Mouse (Mus musculus) E14TG2a.4 (cell line): ENCODE results near the gene Hrk.

Experiments
- H3K27me3 ChIP-seq: 2 replicates; pipeline ENCODE4 v1.6.1; 2014; ENCODE audit warnings: low read length, control low read depth; ENCODE audit not compliant: insufficient read depth
- H3K36me3 ChIP-seq: 2 replicates; pipeline ENCODE4 v1.6.1; 2014; ENCODE audit warnings: low read length, control low read depth; ENCODE audit not compliant: insufficient read depth
- H3K4me1 ChIP-seq: replicated peaks from 2 replicates; pipeline ENCODE4 v1.6.1; 2014; ENCODE audit warnings: low read depth, low read length, control low read depth
- H3K4me3 ChIP-seq: replicated peaks from 2 replicates; pipeline ENCODE4 v1.5.1; 2014; ENCODE audit warnings: mild to moderate bottlenecking, low read length
- H3K9me3 ChIP-seq: 2 replicates; pipeline ENCODE4 v1.6.1; 2014; ENCODE audit warnings: low read length, control low read depth
- CTCF ChIP-seq: conservative IDR thresholded peaks from 2 replicates; pipeline ENCODE4 v1.5.1; 2014; ENCODE audit warnings: low read length
- NANOG ChIP-seq: IDR thresholded peaks from 2 replicates; pipeline ENCODE4 v1.6.1; 2014; ENCODE audit warnings: borderline replicate concordance, low read length, mixed read lengths
- POU5F1 ChIP-seq: IDR thresholded peaks from 2 replicates; pipeline ENCODE4 v1.6.1; 2014; ENCODE audit warnings: low read length, borderline replicate concordance

Gene Hrk

GRCm38 (mm10) chr5:118169222-118170221 lies 5.1 kb downstream of the Hrk start:
- H3K4me3 ChIP-seq: peak overlapping the region; percentile 75
- peaks cover 38% of the 10 kb centered on the region for H3K4me1 ChIP-seq
- peaks cover 84% of the 10 kb centered on the region for H3K27me3 ChIP-seq
- no peaks in the 10 kb centered on the region for H3K36me3 ChIP-seq
- no peaks in the 10 kb centered on the region for H3K9me3 ChIP-seq
- TF ChIP-seq POU5F1 (no peak), CTCF (0 out of 2 replicates have a peak, but pooled peaks have one; percentile 10)

- peaks cover 5% of the 10 kb centered on the region for H3K9me3 ChIP-seq
- H3K27me3 ChIP-seq: peaks cover 87% of the 10 kb centered on the region
- H3K36me3 ChIP-seq: no peaks in the 10 kb centered on the region
- peaks cover 43% of the 10 kb centered on the region for H3K4me1 ChIP-seq
- H3K4me3 ChIP-seq: peak overlapping the region; percentile 70
- no peak for TF ChIP-seq CTCF
- TF ChIP-seq POU5F1: no peak
- no peak for TF ChIP-seq NANOG
Measured at GRCm38 (mm10) chr5:118170888-118171529, 6.6 kb downstream of the Hrk start.

- Histone ChIP-seq H3K27me3 (peaks cover 80% of the 10 kb centered on the region), H3K4me1 (peaks cover 43% of the 10 kb centered on the region), H3K9me3 (peaks cover 5% of the 10 kb centered on the region), H3K36me3 (no peaks in the 10 kb centered on the region), H3K4me3 (peak overlapping the region; percentile 70)
- no peak for TF ChIP-seq NANOG
- TF ChIP-seq POU5F1: no peak
- TF ChIP-seq CTCF: no peak
Measured at GRCm38 (mm10) chr5:118171665-118172064, 7.2 kb downstream of the Hrk start.

DNA sequence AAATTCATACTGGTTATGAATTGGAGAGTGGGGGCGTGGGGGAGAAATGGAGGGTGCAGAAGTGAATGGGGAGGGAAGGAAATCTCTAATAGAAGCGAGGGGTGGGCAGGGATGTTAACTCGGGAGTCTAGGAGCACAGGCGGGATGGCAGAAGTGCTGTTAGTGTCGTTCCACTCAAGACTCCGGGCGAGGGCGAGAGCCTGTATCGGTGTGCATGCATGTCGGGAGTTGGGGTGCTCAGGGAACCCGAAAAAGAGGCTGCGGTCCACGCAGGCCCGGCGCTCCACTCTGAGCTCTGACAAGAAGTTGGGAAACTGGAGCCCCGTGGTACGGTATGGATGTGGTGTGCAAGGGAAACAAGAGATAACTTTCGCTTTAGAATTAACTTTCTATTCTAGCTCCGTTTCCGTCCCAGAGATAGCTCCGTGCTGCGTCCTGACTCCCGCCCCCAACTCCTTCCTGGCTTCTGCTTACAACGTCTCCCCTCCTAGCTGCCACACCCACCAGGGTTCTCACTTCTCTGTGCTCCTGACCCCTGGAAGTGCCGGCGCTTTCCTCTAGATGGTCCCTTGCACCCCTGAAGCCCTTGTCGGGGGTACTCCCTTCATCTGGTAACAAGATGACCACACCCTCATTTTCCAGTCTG lies 7.8 kb downstream of the Hrk start:
- H3K9me3 ChIP-seq: peaks cover 5% of the 10 kb centered on the region
- no peak for TF ChIP-seq POU5F1
- no peak for TF ChIP-seq NANOG
- TF ChIP-seq CTCF: no peak
- H3K4me3 ChIP-seq: peak overlapping the region; percentile 70
- peaks cover 77% of the 10 kb centered on the region for H3K27me3 ChIP-seq
- H3K4me1 ChIP-seq: peaks cover 43% of the 10 kb centered on the region
- H3K36me3 ChIP-seq: no peaks in the 10 kb centered on the region

GRCm38 (mm10) chr5:118174310-118175009 lies 10.0 kb downstream of the Hrk start:
- Histone ChIP-seq H3K36me3 (no peaks in the 10 kb centered on the region), H3K27me3 (peaks cover 66% of the 10 kb centered on the region), H3K4me1 (peaks cover 35% of the 10 kb centered on the region), H3K9me3 (peaks cover 5% of the 10 kb centered on the region), H3K4me3 (peak overlapping the region; percentile 73)
- TF ChIP-seq POU5F1: no peak
- no peak for TF ChIP-seq CTCF
- TF ChIP-seq NANOG: no peak

- peaks cover 35% of the 10 kb centered on the region for H3K4me1 ChIP-seq
- no peaks in the 10 kb centered on the region for H3K36me3 ChIP-seq
- H3K4me3 ChIP-seq: peak overlapping the region; percentile 73
- peaks cover 5% of the 10 kb centered on the region for H3K9me3 ChIP-seq
- peaks cover 66% of the 10 kb centered on the region for H3K27me3 ChIP-seq
- TF ChIP-seq POU5F1 (no peak), NANOG (no peak), CTCF (peak; percentile 79)
Measured at GRCm38 (mm10) chr5:118175137-118175536, 10.7 kb downstream of the Hrk start.

DNA sequence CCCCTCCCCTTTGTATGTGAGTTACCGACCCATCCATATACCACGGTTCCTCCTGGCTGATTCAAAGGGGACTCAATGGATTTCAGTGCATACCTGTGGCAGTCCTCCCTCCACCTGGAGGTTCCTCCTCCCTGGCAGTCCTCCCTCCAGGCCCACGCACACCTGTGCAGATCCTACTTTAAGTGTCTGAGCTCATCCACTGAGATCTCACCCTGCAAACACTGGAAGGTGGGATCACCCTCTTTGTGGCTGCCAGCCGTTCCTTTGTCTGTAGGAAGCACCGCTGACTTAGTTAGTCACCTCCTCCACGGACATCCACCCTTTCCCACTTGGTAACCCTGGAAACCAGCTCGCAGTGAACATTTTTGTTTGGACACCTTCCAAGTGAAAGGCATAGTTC lies 13.2 kb downstream of the Hrk start:
- Histone ChIP-seq H3K9me3 (peaks cover 5% of the 10 kb centered on the region), H3K27me3 (peaks cover 44% of the 10 kb centered on the region), H3K4me1 (peaks cover 20% of the 10 kb centered on the region), H3K36me3 (no peaks in the 10 kb centered on the region), H3K4me3 (no peak overlapping the region)
- TF ChIP-seq CTCF: no peak
- no peak for TF ChIP-seq NANOG
- no peak for TF ChIP-seq POU5F1
